Mouse (Mus musculus) NIH3T3 (cell line): ENCODE results near the gene Vmn1r175.
"Not testable (repeated sequence)": the region's sequence is repeated elsewhere in the genome, so short reads cannot be mapped to it uniquely, and the experiment has no call there.

Experiments
- DNase-seq: peaks from one replicate; pipeline ENCODE4 v3.0.0-alpha.2; 2012; ENCODE audit warnings: low read depth

The Vmn1r175 gene

GRCm38 (mm10) chr7:23810543-23810942, at the start of gene Vmn1r175:
Gene Vmn1r175 (minus strand): TSS chr7:23810643.
- DNase-seq = not testable (repeated sequence)

DNA sequence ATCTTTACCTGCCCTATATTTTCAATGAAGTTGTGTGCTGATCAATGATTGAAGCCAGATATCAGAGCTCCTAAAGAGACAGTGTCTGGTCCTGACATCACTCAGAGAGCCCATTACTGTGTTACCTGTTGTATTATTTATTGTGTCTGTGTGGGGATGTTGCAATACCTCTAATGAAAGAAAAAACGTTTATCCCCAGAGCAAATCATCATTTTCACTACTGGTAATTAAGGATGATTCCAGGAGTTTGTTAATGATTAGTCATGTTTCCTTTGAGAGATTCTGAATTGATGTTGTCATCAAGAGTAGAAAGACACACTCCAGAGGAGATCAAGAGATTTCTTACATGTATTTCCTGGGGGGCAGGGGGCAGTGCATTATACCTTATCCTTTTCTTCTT, 26.8 kb upstream of the Vmn1r175 start, which contains the start of gene Vmn1r176:
Gene Vmn1r176 (minus strand): TSS at position 101 of the 400 bp plus-strand sequence.
- DNase-seq = not testable (repeated sequence)

- DNase-seq = no peak
These were observed 25.9 kb downstream of the Vmn1r175 start for GRCm38 (mm10) chr7:23784526-23784925.
